Mouse (Mus musculus): ENCODE data around the gene Smpdl3a.

- no peak for TF ChIP-seq POLR2A (IDR thresholded peaks at IDR 0.05; ENCODE audit: low read depth, low read length)
- no peak for TF ChIP-seq CTCF (IDR thresholded peaks at IDR 0.05; ENCODE audit: extremely low read depth, insufficient read depth, insufficient read length, insufficient replicate concordance)
Observed at GRCm38 (mm10) chr10:57814295-57814694, 20.2 kb downstream of the Smpdl3a start.

Data from spleen, adult 2 months (tissue).